10 mouse cellular contexts compared by ENCODE assay signal in the genomic region with DNA sequence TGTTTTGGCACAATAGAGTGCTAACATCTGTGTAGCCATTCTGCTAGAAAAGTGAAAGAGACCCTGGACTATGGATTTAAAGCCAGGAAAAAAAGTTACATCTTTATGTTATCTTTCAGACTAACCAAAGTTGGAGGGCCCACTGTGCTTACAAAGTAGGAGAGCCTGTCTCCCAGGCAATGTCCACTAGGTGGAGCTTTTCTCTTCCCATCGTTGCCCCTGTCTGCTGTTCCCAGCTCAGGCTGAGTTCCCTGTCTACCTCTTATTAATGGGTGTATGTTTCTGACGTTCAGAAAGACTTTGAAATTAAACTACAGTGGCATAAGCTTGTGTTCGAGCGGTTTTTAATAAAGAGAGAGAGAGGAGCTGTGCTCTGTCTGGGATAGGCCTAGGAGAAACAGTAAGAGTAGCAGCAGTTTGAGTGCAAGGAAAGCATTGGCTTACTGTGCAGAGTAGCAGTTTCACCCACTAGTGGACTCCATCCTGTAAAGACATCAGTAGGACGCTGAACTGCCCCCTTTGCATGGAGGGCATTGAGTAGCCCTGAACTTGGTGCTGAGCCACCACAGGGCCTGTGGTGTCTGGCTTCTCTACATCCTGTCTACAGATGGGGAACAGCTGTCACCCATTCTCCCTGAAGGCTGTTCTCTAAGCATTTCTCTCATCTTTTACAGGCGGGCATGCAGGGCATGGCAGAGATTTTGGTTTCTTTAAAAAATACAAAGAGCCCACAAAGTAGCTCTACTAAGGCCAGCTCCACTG. TPM values are rescaled to one million over a fixed set of nuclear protein-coding genes. Genes with fewer than 3 reads are reported as not detected.
DNase-seq lines count a peak whose midpoint lies in the region; ATAC-seq and TF ChIP-seq lines count a peak whose summit lies in the region.
"Had no signal": no experiment of that assay in that cellular context is flagged by ENCODE, and none has a peak within 500 bp of the region (broad histone marks: within the 10 kb centered on the region; RNA-seq: fewer than 3 reads in every experiment).

No protein-coding gene starts in this region.

- 66% methylated on average over 6 of the region's 6 CpGs for WGBS in forebrain, embryonic 14.5 days
- WGBS in hindbrain, embryonic 11.5 days: 62% methylated on average over 6 of the region's 6 CpGs
- WGBS in midbrain, embryonic 11.5 days: 69% methylated on average over 6 of the region's 6 CpGs

- peak; percentile 39 for DNase-seq in urinary bladder, postnatal 14 days (ENCODE audit: low spot score)
- no peak for DNase-seq in urinary bladder, adult 2 months (ENCODE audit: low spot score)
- peak; percentile 73 for DNase-seq in brain, adult 2 months (ENCODE audit: low read depth, low spot score)
- DNase-seq in forebrain, embryonic 14.5 days (ENCODE audit: low spot score): peak; percentile 81
- peak; percentile 71 for DNase-seq in hindbrain, embryonic 11.5 days (ENCODE audit: low spot score)
- DNase-seq in left cerebral cortex, adult 2 months (ENCODE audit: extremely low spot score in 1 of 2, low spot score in 2 of 2): peak; percentile 44
- DNase-seq in midbrain, embryonic 11.5 days (ENCODE audit: low spot score, missing footprints): peak; percentile 88
- peak; percentile 40 for DNase-seq in thymus, postnatal 14 days

- ATAC-seq in forebrain, embryonic 14.5 days: peak; percentile 74
- ATAC-seq in hindbrain, embryonic 11.5 days (ENCODE audit: low FRiP score): no peak
- ATAC-seq in midbrain, embryonic 11.5 days (ENCODE audit: low FRiP score): no peak

- H3K9ac ChIP-seq in forebrain, embryonic 14.5 days (ENCODE audit: low read length): no peak overlapping the region
- no peak overlapping the region for H3K9ac ChIP-seq in hindbrain, embryonic 11.5 days (ENCODE audit: low read depth, low read length)
- H3K9ac ChIP-seq in midbrain, embryonic 11.5 days (ENCODE audit: low read length): no peak overlapping the region
- H3K9ac ChIP-seq: neural tube, embryonic 13.5 days had no signal

- intact Hi-C loops in left cerebral cortex, adult 2 months (cut with DNase I): loop anchor here (1.0 to 5.0 kb wide), 3 partner anchors 295 to 890 kb away; no protein-coding TSS in a partner anchor

- H3K27me3 ChIP-seq in forebrain, embryonic 14.5 days (replicated peaks; ENCODE audit: control insufficient read depth, insufficient read depth, low read length): no peaks in the 10 kb centered on the region
- H3K27me3 ChIP-seq in hindbrain, embryonic 11.5 days (ENCODE audit: control insufficient read depth, insufficient read depth, low read length): no peaks in the 10 kb centered on the region
- no peaks in the 10 kb centered on the region for H3K27me3 ChIP-seq in midbrain, embryonic 11.5 days (ENCODE audit: control insufficient read depth, insufficient read depth, low read length)
- H3K27me3 ChIP-seq: neural tube, embryonic 13.5 days had no signal

- peaks cover 74% of the 10 kb centered on the region for H3K36me3 ChIP-seq in forebrain, embryonic 14.5 days (ENCODE audit: control insufficient read depth, insufficient read depth, low read length)
- peaks cover 2% of the 10 kb centered on the region for H3K36me3 ChIP-seq in hindbrain, embryonic 11.5 days (ENCODE audit: control insufficient read depth, insufficient read depth, low read length)
- H3K36me3 ChIP-seq in midbrain, embryonic 11.5 days (ENCODE audit: control insufficient read depth, insufficient read depth, low read length): peaks cover 13% of the 10 kb centered on the region; the same call in 1 of the 2 replicates

- H3K4me3 ChIP-seq in forebrain, embryonic 14.5 days (ENCODE audit: low read depth, low read length): no peak overlapping the region
- H3K4me3 ChIP-seq in hindbrain, embryonic 11.5 days (ENCODE audit: low read depth, low read length): no peak overlapping the region
- H3K4me3 ChIP-seq in left cerebral cortex, adult 2 months: no peak overlapping the region
- H3K4me3 ChIP-seq in midbrain, embryonic 11.5 days (ENCODE audit: low read depth, low read length): no peak overlapping the region
- H3K4me3 ChIP-seq: erythroblast, embryonic 14.5 days; neural tube, embryonic 13.5 days had no signal

- H3K4me1 ChIP-seq in forebrain, embryonic 14.5 days (ENCODE audit: control insufficient read depth, insufficient read depth, low read length): no peaks in the 10 kb centered on the region
- H3K4me1 ChIP-seq in hindbrain, embryonic 11.5 days (replicated peaks; ENCODE audit: control insufficient read depth, insufficient read depth, low read length): no peaks in the 10 kb centered on the region
- no peaks in the 10 kb centered on the region for H3K4me1 ChIP-seq in midbrain, embryonic 11.5 days (ENCODE audit: control insufficient read depth, insufficient read depth, low read length)
- H3K4me1 ChIP-seq: neural tube, embryonic 13.5 days had no signal

- H3K4me2 ChIP-seq in forebrain, embryonic 14.5 days (ENCODE audit: low read length): no peak overlapping the region
- no peak overlapping the region for H3K4me2 ChIP-seq in hindbrain, embryonic 11.5 days (replicated peaks; ENCODE audit: low read depth, low read length)
- H3K4me2 ChIP-seq in midbrain, embryonic 11.5 days: no peak overlapping the region
- H3K4me2 ChIP-seq: neural tube, embryonic 13.5 days had no signal

- no peak overlapping the region for H3K27ac ChIP-seq in forebrain, embryonic 14.5 days (ENCODE audit: low read depth, low read length)
- H3K27ac ChIP-seq in hindbrain, embryonic 11.5 days (ENCODE audit: low read depth, low read length): no peak overlapping the region
- no peak overlapping the region for H3K27ac ChIP-seq in left cerebral cortex, adult 2 months
- no peak overlapping the region for H3K27ac ChIP-seq in midbrain, embryonic 11.5 days (ENCODE audit: low read depth, low read length)
- H3K27ac ChIP-seq: neural tube, embryonic 13.5 days had no signal

- no peaks in the 10 kb centered on the region for H3K9me3 ChIP-seq in forebrain, embryonic 14.5 days (replicated peaks; ENCODE audit: control insufficient read depth, low read length)
- no peaks in the 10 kb centered on the region for H3K9me3 ChIP-seq in hindbrain, embryonic 11.5 days (ENCODE audit: control insufficient read depth, low read length)
- no peaks in the 10 kb centered on the region for H3K9me3 ChIP-seq in midbrain, embryonic 11.5 days (ENCODE audit: control insufficient read depth, low read length)
- H3K9me3 ChIP-seq: neural tube, embryonic 13.5 days had no signal

- peak; percentile 89 for TF ChIP-seq CTCF in left cerebral cortex, adult 2 months (IDR thresholded peaks at IDR 0.05)

RNA-seq across cellular contexts. Expression of gene Nufip1, which starts 11.4 kb away (rescaled TPM):
- polyA plus RNA-seq in urinary bladder, adult 2 months (2012; rRNA removed): 5.0 and 5.5 TPM in 2 replicates
- 13.8 and 15.0 TPM in 2 replicates for polyA plus RNA-seq in forebrain, embryonic 14.5 days (2014; fragmentation: Nextera tagmentation; extraction: Ambion mirVana)
- polyA plus RNA-seq in hindbrain, embryonic 11.5 days (2014; fragmentation: Nextera tagmentation; extraction: Ambion mirVana): 17.1 and 18.4 TPM in 2 replicates
- 1 to 10 TPM; 8.2 to 8.4 TPM for total RNA-seq in left cerebral cortex, adult 2 months (2021)
- 19.2 and 19.3 TPM in 2 replicates for polyA plus RNA-seq in midbrain, embryonic 11.5 days (2014; fragmentation: Nextera tagmentation; extraction: Ambion mirVana)

RNA-seq across cellular contexts. Expression of gene Gpalpp1, which starts 11.5 kb away (rescaled TPM):
- 11.6 and 12.6 TPM in 2 replicates for polyA plus RNA-seq in urinary bladder, adult 2 months (2012; rRNA removed)
- 13.0 and 14.3 TPM in 2 replicates for polyA plus RNA-seq in forebrain, embryonic 14.5 days (2014; fragmentation: Nextera tagmentation; extraction: Ambion mirVana)
- polyA plus RNA-seq in hindbrain, embryonic 11.5 days (2014; fragmentation: Nextera tagmentation; extraction: Ambion mirVana): 15.1 and 20.4 TPM in 2 replicates
- total RNA-seq in left cerebral cortex, adult 2 months (2021): 10 to 100 TPM; 23.2 to 23.6 TPM
- 19.9 and 21.2 TPM in 2 replicates for polyA plus RNA-seq in midbrain, embryonic 11.5 days (2014; fragmentation: Nextera tagmentation; extraction: Ambion mirVana)
